Mouse (Mus musculus): ENCODE data around the gene Mmadhc.

Mmadhc gene

GRCm38 (mm10) chr2:50296109-50296986, at the start of gene Mmadhc:
Mmadhc (minus strand) TSS chr2:50296801.
- DNase-seq (ENCODE audit: low read depth, low spot score): peak; percentile 96

DNA sequence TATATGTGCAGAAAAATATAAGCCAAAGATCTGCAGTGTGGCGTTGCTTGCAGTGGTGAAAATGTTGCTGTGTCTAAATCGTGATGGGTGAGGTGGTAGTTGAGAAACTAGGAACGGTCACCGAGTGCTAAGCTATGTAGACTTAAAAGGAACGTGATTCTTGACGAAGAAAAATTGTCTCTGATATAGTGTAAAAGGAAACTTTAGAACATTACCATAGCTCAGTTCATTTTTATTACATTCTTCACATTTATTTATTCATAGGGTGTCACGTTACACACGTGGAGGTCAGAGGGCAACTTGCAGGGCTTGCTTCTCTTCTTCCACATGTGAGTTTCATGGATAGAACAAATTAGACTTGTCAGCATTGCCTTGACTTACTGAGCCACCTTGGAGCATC, 47.0 kb upstream of the Mmadhc start:
- DNase-seq (ENCODE audit: low read depth, low spot score): no peak

GRCm38 (mm10) chr2:50339061-50339460, 42.5 kb upstream of the Mmadhc start:
- no peak for DNase-seq (ENCODE audit: low read depth, low spot score)

DNA sequence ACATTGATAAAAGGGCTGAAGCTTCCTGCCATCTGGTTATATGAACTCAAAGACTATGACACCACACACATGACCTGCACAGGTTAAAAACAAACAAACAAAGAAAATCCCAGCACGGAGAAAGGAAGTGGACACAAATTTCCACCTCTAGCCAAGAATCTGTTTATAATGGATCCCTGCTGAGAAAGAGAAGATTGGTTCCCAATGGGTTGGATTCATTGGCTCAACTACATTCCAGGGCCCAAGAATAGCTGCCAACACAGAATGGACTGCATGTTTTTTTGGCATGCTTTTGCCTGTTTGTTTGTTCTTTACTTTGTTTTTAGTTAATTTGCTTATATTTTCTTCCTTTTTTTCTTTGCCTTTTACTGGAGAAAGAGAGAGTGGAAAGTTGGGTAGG, 41.0 kb upstream of the Mmadhc start:
- DNase-seq (ENCODE audit: low read depth, low spot score): peak; percentile 8

GRCm38 (mm10) chr2:50331716-50332270, 35.2 kb upstream of the Mmadhc start:
- DNase-seq (ENCODE audit: low read depth, low spot score): no peak

- no peak for DNase-seq (ENCODE audit: low read depth, low spot score)
These were observed 31.6 kb upstream of the Mmadhc start for GRCm38 (mm10) chr2:50328181-50328580.

GRCm38 (mm10) chr2:50324799-50325198, 28.2 kb upstream of the Mmadhc start:
- DNase-seq (ENCODE audit: low read depth, low spot score): no peak

GRCm38 (mm10) chr2:50306663-50307320, 10.2 kb upstream of the Mmadhc start:
- peak; percentile 58 for DNase-seq (ENCODE audit: low read depth, low spot score)

DNA sequence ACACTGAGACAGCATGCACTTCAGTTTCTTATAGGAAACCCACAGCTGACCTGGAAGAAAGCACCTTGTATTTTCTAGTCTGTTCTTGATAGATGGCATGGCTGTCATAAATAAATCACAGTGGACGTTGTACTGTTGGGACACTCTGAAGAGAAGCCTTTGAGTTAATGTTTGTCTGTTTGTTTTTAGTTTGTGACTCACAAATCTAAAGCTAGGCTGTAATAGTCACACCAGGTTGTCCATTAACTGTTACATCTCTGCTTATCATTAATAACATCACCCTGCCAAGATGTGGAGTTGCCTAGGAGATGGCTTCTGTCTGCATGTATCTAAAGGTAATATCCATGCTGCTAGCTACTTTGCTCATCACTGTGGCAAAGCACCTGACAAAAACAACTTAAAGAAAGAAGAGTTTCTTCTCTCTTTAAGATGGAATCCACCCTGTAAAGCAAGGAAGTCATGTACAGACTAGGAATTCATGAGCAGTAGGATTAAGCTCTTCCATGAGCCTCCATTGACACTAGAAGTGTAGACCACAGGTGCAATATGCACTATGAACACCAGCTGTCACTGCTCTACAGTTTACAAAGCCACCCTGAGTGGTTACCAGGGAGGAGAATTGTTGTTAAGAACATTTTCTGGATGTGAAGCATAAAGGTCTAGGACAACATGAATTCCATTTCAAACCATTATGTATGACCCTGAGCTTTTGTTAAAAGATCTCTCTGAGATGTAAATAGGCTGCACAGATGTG, 8.4 kb upstream of the Mmadhc start:
- DNase-seq (ENCODE audit: low read depth, low spot score): no peak

DNA sequence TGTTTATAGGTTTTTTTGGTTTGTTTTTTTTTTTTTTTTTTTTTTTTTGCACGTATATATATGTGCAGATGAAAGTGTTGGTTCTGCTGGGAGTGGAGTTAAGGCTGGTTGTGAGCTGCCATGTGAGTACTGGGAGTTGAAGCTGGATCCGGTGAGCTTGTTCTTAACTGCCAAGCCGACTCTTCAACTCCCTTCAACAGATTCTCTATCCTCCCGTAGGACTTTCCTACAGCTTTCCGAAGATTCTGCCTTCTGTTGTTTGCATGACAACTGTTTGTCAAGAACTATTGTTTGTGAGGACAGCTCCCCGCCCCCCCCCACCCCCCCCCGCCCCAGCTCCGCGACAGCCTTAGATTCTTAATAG, 368 bp upstream of the Mmadhc start:
- peak; percentile 59 for DNase-seq (ENCODE audit: low read depth, low spot score)

DNA sequence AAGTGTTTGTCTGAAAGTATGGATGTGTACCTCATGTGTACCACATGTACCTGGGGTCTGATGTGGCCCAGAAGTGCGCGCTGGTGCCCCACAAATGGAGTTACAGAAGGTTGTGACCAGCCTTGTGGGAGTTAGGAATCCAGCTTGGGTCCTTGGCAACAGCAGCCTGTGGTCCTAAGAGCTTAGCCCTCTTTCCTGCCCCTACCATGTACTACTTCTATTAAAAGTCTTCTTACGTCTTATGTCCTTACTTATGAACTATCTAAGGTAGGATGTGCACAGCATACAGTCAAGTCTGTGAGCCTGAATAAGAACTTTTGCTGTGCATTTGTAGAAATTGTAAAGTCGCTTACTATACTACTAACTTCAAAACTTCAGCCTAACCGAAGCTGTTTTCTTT, 1.0 kb downstream of the Mmadhc start:
- DNase-seq (ENCODE audit: low read depth, low spot score): no peak

GRCm38 (mm10) chr2:50294084-50294483, 2.5 kb downstream of the Mmadhc start:
- DNase-seq (ENCODE audit: low read depth, low spot score): no peak

DNA sequence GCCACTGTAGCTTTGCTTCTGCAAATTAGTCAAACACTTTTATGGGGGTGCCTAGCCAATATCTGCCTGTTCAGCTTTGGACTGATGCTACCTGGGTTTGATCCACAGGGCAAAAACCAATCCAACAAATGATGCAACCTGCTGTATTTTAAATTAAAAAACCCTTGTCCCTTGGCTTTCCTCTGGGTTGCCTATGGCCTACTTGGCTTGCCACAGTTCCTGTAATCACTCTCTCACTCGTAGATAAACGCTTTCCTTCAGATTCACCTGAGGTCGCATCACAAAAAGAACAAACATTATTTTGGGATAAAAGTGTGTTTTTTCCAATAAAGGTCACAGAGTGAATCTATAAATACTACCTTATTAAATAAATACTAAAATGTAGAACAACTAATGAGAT, 3.0 kb downstream of the Mmadhc start:
- no peak for DNase-seq (ENCODE audit: low read depth, low spot score)

- no peak for DNase-seq (ENCODE audit: low read depth, low spot score)
These were observed 4.7 kb downstream of the Mmadhc start for GRCm38 (mm10) chr2:50291901-50292300.

- DNase-seq (ENCODE audit: low read depth, low spot score): peak; percentile 18
These were observed 5.8 kb downstream of the Mmadhc start for GRCm38 (mm10) chr2:50290754-50291153.

- DNase-seq (ENCODE audit: low read depth, low spot score): peak; percentile 21
These were observed 11.8 kb downstream of the Mmadhc start for GRCm38 (mm10) chr2:50284781-50285180.

DNA sequence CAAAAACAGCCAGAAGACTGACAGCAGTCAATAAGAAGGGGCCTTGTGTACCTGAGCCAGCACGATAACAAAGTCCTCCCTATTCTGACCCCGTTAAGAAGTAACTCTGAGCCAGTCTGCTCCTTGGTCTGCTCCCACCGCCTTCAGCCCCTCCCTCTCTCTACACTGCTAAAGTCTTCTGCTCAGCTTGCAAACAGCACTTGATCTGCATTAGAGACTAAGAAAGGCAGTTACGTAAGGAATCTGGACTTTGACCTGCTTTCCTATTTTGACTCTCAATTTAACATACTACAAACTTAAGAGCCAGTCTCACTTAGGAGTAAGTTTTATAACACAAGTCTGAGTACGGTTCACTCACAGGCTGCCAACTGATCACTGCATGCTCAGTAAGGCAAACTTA, 12.6 kb downstream of the Mmadhc start:
- DNase-seq (ENCODE audit: low read depth, low spot score): no peak

- no peak for DNase-seq (ENCODE audit: low read depth, low spot score)
These were observed 19.9 kb downstream of the Mmadhc start for GRCm38 (mm10) chr2:50276715-50277114.

- DNase-seq (ENCODE audit: low read depth, low spot score): no peak
These were observed 23.2 kb downstream of the Mmadhc start for GRCm38 (mm10) chr2:50273415-50273814.

DNA sequence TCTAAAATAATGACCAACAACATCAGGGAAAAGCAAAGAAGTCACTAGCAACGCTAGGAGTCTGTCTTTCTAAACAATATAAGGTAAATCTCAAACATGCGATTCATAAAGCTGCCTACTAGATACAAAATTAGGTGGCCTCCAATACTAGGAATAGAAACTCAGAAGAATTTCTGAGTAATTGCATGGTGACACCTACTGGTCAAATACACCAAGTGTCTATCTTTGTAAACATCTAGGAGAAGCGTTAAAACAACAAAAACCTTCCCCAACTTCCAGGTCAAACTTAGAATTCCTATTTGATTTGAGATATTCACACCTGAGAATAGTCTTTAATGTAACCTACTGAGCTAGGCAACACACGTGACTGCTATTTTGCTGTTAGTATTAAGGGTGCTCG, 24.4 kb downstream of the Mmadhc start:
- DNase-seq (ENCODE audit: low read depth, low spot score): no peak

- DNase-seq (ENCODE audit: low read depth, low spot score): no peak
These were observed 28.1 kb downstream of the Mmadhc start for GRCm38 (mm10) chr2:50268514-50268913.

- DNase-seq (ENCODE audit: low read depth, low spot score): no peak
These were observed 29.6 kb downstream of the Mmadhc start for GRCm38 (mm10) chr2:50267046-50267445.
